Mouse (Mus musculus) right cerebral cortex, postnatal 36 days (tissue): ENCODE measurements around the gene Elp5.
"Not testable (repeated sequence)": the region's sequence is repeated elsewhere in the genome, so short reads cannot be mapped to it uniquely, and the experiment has no call there.

ENCODE experiments used
- DNase-seq, 2 experiments: peaks; one replicate each; pipeline ENCODE4 v3.0.0; 2022; ENCODE audit warnings: low spot score in 2 of 2, mixed read lengths in 1 of 2

Gene Elp5

GRCm38 (mm10) chr11:69982225-69982624 is at the start of gene Elp5:
Elp5 (minus strand) TSS chr11:69982517.
- DNase-seq = no peak

- no peak for DNase-seq
Measured at GRCm38 (mm10) chr11:70031321-70031670, 49.0 kb upstream of the Elp5 start.

- DNase-seq = no peak
Measured at GRCm38 (mm10) chr11:70030651-70031320, 48.5 kb upstream of the Elp5 start.

- DNase-seq = no peak
Measured at GRCm38 (mm10) chr11:70029829-70030550, 47.7 kb upstream of the Elp5 start.

GRCm38 (mm10) chr11:70029130-70029801 is 46.9 kb upstream of the Elp5 start:
- peak; percentile 85 to 89 for DNase-seq

GRCm38 (mm10) chr11:70028401-70029129 is 46.2 kb upstream of the Elp5 start:
- DNase-seq = no peak

- DNase-seq = peak in 1 of 2 experiments; percentile 42
Measured at GRCm38 (mm10) chr11:70027397-70027796, 45.1 kb upstream of the Elp5 start.

- DNase-seq = no peak
Measured at GRCm38 (mm10) chr11:70026689-70027088, 44.4 kb upstream of the Elp5 start.

GRCm38 (mm10) chr11:70024151-70024514 is 41.8 kb upstream of the Elp5 start:
- no peak for DNase-seq

- no peak for DNase-seq
Measured at GRCm38 (mm10) chr11:70023481-70024150, 41.3 kb upstream of the Elp5 start.

- DNase-seq = peak; percentile 96
Measured at GRCm38 (mm10) chr11:70021264-70022132, 39.2 kb upstream of the Elp5 start.

- peak; percentile 70 to 76 for DNase-seq
Measured at GRCm38 (mm10) chr11:70020731-70021263, 38.5 kb upstream of the Elp5 start.

GRCm38 (mm10) chr11:70020022-70020631 is 37.8 kb upstream of the Elp5 start:
- no peak for DNase-seq

- DNase-seq = no peak
Measured at GRCm38 (mm10) chr11:70019495-70020021, 37.2 kb upstream of the Elp5 start.

- DNase-seq = no peak
Measured at GRCm38 (mm10) chr11:70018131-70018990, 36.0 kb upstream of the Elp5 start.

GRCm38 (mm10) chr11:70017199-70017767 is 35.0 kb upstream of the Elp5 start:
- no peak for DNase-seq

- no peak for DNase-seq
Measured at GRCm38 (mm10) chr11:70016669-70017068, 34.4 kb upstream of the Elp5 start, which contains the start of gene Dlg4. Dlg4 (plus strand) TSS chr11:70016942.

- not testable (repeated sequence) for DNase-seq
Measured at GRCm38 (mm10) chr11:70016177-70016576, 33.9 kb upstream of the Elp5 start.
